Mouse (Mus musculus): ENCODE measurements around the gene Cldn12.
A peak's percentile ranks its signal among the peaks of the same experiment; 100 is the strongest.

Gene Cldn12

DNA sequence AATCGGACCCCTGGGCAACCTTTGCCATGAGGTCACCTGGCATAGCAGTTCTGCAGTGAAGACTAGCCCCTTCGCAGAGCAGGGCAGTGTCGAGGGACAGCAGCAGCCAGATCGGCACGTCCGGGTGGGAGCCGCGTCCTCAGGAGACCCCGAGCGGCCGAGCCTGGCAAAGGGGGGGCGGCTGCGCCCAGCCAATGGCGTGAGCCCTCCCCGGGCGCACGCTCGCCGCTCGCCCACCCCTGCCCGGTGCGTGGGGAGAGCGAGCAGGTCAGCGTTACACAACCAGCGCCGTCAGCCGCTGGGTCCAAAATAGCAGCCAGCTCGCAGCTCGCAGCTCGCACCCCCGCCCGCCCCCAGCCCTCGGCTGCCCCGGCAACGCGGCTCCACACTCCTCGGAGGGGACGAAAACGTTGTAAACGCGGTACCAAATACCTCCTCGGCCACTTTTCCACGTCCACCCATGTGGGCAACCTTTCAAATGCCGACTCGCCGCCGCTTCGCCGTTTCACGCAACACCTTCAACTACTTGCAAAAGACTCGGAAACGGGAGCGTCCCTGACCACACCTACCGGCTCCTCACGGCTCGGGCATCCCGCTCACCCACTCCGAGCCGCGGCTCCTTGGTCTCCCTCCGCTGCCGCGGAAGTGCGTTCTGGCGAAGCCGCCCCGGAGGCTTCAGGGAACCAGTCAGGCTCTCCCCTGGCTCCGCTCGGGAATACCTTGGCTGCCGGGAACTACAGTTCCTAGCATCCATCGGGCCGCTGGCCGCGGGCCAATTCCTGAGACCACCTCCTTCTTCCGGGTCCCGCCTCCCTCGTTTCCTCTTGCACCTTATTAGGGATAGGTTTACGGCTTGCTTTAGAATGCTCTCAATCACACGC lies at the start of gene Cldn12:
Gene Cldn12 (minus strand): TSS at position 763 of the 881 bp plus-strand sequence.
- DNase-seq, result peak; percentile 98

DNA sequence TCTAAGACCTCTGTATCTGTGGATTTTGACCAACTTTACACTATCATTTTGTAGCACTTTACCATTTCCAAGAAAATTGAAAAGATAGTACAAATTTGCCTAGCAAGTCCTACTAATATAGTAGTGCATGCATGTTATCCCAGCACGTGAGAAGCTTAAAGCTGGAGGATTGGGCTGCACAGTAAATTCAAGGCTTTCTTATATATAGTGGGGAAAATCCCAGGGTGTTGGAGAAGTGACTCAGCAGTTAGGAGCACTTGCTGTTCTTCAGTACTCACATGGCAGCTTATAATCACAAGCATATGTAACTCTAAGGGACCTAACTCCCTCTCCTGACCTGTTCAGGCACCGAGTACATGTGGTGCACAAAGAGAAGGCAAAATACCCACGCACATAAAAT lies 47.7 kb upstream of the Cldn12 start:
- no peak for DNase-seq

DNA sequence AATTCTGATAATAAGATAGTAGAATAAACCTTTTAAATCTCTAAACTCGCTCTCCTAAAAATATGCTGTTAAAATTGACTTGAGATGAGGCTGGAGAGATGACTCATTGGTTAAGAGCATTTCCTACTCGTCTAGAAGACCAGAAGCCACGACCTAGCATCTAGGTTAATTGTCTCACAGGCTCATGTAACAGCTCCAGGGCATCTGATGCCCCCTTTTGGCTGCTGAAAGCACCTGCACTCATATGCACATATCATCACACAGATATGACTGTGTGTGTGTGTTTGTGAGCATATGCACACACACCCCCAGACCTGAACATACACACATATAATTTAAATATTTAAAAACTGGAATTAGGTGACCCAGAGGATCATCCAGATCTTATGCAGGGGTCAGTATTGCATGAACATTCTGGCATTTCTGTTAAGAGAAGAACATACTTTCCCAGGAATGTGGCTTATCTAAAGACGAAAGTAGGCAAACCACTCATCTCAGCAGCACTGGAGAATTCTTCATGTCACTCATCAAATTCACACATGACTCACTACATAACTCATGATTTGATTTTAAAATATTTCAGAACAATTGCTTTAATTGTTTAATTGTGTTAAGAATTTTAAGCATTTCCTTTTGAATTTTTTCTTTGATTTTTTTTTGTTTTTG lies 46.4 kb upstream of the Cldn12 start:
- no peak for DNase-seq

DNA sequence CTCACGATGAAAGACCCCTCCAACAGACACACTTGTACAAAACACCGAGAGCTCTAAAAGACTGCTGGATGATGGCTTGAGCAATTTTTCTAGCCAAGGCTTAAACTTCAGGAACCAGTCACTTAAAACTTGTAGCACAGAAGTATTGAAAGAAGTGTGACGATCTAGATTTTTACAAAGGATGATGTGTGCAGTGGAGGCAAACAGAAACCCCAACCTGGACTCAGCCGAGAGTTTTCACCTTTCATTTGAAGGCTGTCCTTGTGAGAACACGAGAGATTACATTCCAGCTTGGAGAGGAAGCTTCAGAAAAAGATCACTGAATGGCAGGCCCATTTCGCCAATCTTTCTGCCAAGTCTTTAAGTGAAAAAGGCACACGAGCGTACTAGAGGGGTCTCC lies 45.0 kb upstream of the Cldn12 start:
- DNase-seq, result no peak

DNA sequence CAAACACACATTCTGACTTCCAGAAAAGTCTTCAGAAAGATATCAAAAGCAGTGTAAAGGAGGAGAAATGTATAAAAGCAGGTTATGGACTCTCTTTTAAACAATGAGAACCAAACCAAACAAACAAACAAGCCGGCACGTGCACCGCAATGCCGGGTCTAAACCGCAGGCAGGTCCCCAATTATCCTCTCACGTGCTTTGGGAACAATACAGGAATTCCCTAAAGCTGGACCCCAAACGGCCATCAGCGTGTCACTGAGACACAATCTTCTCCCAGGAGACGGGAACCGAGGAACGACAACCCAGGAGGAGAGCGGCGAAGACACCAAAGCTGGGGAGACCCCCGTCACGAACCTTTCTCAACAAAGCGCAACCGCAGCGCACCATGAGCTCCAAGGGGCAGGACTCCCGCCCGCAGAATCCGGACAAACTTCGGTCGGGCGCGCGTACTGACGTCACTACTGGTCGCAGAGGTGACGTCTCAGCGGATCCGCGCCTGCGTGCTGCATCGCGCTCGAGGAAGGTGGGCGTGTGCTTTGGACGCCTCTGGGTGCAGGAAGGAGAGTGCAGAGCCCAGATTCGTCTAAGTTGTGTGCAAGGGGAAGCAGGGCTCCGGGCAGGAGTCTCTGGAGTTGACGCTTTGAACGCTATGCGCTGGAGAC lies 44.5 kb upstream of the Cldn12 start, which contains the start of gene Gtpbp10:
Gene Gtpbp10 (minus strand): TSS at position 460 of the 662 bp plus-strand sequence.
- peak; percentile 95 for DNase-seq

DNA sequence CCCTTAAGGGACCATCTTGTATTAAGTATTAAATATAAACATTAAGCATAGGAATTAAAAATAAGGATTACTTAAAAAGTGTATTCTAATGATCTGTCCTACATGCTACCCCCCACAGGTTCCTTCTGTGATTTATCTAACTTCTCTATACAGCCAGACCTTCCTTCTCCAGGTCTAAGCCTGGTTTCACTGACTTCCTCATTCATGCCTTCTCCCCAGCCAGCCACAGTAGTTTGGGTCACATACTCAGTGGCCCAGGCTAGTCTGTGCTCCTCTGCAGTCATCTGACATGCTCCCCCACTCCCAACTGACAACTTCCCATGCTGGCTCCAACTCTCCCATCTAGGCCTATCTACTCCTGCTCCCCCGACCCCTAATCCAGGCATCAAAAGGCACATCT lies 36.4 kb upstream of the Cldn12 start:
- DNase-seq, result no peak

DNA sequence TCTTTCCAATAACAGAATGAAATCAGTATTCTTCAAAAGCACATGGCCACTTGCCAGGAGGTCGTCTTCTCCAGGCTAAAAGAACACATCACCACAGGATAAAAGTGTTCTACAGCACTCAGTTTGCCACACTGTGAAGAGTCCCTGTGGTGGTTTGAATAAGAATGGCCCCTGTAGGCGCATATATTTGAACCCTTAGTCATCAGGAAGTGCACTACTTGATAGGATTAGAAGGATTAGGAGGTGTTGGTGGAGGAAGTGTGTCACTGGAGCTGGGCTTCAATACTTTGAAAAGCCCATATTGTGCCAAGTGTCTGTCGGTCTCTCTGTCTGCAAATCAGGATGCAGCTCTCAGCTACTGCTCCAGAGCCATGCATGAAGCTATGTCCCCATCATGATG lies 25.6 kb upstream of the Cldn12 start:
- no peak for DNase-seq

DNA sequence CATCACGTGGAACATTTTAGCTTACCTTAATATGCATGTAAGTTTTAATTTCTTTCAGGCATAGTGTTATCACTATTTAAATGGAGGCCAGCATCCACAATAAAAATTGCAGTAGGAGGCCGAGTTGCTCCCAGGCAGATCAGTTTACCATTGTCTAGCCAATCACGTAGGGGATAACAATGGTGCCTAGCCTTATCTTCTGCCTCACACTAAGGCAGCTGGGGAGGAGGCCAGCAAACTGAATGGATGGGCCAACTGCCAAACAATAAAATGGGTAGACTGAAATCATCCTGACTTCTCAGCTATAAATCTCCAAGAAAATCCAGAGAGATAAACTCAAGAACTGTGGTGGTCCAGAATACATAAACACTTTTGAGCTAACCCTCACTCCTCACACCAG lies 25.0 kb upstream of the Cldn12 start:
- no peak for DNase-seq

DNA sequence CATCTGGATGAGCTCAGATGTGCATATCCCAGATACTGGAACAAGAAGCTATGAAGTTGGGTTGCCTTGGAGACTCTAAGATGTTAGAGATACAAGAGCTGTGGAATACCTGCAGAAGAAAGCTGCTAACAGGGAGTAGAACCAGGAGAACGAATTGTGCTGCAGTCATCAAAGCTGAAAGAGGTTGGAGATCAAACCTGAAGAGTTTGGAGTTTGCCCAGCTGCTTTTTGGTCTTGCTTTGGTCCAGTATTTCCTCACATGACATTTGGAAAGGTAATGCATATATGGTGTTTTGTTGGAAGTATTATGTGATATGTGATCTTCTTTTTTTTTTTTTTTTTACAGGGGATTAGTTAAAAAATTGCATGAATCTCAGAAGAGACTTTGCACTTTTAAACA lies 21.4 kb upstream of the Cldn12 start:
- DNase-seq, result no peak

DNA sequence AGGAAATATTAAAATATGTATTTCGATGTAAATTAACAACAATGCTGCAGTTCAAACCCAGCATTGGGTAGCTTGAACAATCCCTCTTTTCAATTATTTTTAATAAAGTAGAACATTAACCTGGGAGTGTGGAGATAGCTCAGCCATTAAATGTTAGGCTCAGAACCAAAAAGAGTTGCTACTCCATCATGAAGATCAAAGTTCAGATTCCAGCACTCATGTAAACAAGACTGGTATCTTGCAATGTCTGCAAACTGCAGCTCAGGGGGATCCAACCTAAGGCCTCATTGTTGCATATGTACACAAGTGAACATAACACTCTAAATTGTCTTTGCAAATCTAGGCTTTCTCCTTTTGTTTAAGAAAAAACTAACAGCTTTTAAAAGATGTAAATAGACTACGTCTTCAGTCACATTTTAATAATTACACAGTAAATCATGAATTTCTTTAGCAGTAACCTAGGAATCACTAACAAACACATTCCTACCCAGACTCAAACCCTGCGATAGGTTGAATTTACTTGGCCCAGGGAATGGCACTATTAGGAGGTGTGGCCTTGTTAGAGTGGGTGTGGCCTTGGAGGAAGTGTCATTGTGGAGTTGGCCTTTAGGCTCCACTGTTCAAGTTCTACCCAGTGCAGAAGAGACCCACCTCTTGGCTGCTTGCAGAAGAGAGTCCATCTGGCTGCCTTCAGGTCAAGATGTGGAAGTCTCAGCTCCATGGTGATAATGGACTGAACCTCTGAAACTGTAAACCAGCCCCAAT lies 19.1 kb upstream of the Cldn12 start:
- no peak for DNase-seq

DNA sequence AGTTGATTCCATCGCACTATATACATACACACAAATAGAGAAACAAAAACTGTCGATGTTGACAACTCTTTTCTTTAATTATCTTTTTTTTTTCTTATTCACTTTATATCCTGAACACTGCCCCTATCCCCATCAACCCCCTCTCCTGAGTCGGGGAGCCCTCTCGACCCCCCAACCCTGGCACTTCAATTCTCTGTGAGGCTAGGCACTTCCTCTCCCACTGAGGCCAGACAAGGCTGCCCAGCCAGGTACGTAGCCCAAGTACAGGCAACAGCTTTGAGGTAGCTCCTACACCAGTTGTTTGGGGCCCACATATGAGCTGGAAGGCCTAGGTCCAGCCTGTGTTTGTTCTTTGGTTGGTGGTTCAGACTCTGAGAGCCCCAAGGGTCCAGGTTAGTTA lies 653 bp upstream of the Cldn12 start:
- DNase-seq, result no peak

DNA sequence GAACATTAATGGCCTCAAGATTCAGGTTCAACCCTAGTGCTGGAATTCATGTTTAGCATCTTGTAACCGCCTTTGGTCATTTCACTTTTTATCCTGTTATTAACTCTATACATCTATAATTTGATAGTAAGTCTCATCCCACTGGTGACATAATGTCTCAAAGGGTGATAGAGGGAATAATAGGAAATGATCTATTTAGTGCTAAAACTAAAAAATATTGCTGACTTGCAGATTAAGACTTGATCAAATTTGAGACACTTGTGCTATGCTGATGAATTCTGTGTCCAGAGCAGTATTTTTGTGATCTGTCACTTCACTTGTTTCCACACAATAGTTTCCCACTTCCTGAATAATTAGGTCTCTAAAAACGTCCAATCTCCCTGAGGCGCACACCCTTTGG lies 3.4 kb downstream of the Cldn12 start:
- no peak for DNase-seq

DNA sequence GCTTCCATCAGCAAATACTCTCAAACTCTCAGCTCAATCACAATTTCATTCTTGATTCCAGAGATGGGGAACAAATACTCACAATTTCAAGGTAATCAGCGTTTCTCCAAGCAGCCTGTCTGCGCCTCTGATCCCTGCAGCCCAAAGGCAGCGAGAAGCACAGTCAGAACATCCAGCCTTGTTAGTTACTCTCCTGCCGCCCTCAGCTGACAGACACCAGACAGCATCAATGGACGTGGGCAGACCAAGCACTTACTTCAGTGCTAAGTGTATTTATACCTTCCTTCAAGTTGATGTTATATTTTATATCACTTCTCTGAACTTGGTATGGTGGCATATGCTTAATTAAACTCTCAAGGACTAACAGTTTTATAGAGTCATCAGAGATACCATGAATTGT lies 3.8 kb downstream of the Cldn12 start:
- DNase-seq, result no peak

DNA sequence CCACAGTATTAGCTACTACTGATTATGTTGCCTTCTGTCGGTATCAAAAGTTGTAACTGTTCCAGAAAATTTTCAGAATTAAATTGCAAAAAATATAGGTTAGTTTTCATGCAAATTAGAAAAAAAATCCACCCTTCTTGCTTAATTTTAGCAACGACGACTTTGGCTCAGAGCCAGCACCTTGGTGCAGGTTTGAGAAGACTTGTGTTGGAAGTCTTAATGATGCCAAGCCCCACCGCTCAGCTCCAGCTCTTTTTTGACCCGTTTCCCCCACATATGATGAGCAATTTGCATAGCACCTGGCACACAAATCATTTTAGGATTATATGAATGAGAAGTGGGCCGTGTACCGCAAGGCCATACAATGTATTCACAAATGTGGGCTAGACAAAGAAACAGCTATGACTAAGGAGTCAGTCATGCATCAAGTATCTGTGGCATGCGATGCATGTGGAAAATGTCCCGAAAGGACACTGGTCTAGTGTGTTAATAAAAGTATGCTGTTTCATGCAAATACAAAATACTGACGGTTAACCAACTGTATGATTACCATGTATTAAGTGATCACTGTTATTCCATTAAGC lies 4.4 kb downstream of the Cldn12 start:
- DNase-seq, result no peak

DNA sequence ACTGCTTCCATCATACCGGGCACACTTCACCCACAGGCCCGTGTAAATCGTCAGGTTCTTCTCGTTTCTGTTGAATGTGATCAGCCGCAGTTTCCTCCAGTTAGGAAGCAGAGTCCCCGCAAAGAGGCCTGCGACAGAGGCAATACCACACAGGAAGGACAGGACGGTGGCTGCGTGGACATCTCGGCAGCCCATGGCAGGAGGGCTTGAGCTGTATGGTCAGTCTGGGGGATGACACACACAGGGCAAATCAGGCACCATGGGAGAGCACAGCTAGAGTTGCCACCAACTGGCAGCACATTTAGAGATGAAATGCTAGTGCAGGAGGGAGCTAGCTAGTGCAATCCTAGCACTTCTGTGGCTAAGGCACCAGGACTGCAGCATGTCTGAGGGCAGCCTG lies 6.5 kb downstream of the Cldn12 start:
- DNase-seq, result no peak

DNA sequence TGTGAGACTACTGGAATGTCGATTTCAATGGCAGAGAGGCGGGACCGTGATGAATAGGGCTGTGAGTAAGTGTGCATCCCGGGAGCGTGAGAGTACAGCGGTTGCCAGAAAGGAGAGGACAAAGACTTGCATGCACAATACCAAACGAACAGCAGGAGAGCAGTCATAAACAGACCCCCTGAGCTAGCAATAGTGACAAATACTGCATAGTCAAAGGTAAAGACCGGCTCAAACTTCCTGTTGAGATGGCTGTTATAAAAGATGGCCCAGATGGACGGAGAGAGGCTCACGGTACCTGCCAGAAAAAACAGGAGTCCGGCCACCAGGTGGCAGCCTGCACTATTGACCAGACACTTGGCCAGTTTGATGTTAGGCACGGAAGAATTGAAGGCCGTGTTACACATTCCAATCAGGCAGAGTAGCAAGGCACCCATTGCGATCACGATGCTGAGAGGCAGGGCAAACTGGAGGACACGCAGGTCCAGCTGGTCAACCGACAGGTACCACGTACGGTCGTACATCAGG lies 7.0 kb downstream of the Cldn12 start:
- DNase-seq, result peak; percentile 68

DNA sequence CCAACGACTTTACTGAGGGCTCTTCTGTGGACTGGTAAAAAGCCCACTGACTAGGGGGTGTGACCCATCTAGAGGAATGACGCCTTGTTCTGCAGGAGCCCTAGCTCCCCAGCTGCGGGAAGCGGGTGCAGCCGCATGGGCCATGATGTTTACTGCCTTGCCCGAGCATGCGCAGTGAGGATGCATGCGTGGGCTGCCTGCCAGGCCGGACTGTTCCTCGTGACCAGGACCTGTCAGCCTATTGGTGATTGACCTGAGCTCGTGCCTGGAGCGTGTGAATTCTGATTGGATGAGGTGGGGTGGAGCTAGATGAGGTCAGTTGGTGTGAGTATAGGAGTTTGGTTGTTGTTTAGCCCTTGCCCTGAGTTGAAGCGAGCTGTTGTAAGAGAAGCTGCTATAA lies 10.3 kb downstream of the Cldn12 start:
- no peak for DNase-seq

DNA sequence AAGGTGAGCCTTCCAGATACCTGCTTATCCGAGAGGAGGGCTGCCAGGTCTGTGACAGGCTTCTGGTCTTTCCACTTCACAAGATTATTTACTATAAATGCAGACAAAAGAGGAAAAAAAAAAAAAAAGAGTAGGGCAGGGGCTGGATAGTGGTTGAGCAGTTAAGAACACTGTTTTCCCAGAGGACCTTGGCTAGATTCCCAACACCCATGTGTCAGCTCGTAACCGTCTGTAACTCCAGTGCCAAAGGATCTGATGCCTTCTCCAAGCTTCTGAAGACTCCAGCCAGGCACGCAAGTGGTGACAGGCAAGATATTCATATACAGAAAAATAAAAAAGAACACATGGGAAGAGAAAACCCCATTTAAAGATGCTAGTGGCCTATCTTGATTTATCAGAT lies 11.4 kb downstream of the Cldn12 start:
- DNase-seq, result no peak

DNA sequence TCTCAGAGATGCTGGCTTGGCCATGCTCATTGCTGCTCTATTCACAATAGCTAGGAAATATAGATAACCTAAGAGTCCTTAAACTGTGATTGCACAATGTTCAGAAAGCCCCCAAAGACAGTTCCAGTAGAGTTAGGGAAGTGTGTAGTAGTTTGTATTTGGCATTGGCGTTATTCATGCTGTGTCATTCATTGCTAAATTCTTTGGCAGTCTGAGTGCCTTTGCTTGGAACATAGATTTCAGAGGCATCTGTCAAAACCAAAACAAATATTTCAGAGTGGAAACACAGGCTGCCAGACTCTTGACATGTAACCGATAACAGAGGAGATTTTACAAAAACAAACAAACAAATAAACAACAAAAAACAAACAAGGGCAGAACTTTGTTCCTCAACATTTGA lies 13.2 kb downstream of the Cldn12 start:
- DNase-seq, result no peak

DNA sequence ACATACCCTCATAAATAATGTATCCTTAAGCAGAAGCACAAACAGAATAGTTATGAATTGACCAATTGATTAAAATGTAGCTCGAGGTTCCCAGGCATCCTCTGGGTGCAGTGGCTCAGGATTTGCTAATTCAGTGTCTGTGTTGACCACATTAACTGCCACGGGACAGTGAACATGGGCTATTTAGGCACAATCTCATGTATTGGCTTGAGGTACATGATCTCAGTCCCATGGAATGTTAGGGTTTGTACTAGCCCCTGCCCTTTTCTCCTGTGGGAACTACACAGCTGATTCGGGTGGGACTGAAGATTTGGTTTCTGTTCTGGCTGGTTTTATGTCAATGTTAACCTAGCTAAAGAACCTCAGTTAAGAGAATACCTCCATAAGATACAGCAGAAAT lies 18.4 kb downstream of the Cldn12 start:
- DNase-seq, result no peak

DNA sequence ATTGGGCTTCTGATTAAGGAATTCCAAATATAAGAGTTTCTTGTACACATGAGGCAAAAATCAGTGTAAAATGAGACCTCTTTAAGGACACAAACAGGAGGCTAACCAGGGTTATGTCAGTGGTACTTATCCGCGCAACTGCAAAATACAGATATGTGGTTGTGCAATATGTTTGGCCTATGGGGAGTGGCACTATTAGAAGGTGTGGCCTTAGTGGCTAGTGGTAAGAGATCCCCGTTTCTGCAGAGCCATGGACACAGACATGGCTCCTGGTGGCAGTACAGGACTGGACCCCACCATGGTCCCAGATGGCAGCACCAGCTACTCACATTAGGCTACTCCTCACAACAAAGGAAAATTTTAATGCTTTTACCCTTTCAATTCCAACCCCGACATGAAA lies 19.7 kb downstream of the Cldn12 start:
- no peak for DNase-seq

DNA sequence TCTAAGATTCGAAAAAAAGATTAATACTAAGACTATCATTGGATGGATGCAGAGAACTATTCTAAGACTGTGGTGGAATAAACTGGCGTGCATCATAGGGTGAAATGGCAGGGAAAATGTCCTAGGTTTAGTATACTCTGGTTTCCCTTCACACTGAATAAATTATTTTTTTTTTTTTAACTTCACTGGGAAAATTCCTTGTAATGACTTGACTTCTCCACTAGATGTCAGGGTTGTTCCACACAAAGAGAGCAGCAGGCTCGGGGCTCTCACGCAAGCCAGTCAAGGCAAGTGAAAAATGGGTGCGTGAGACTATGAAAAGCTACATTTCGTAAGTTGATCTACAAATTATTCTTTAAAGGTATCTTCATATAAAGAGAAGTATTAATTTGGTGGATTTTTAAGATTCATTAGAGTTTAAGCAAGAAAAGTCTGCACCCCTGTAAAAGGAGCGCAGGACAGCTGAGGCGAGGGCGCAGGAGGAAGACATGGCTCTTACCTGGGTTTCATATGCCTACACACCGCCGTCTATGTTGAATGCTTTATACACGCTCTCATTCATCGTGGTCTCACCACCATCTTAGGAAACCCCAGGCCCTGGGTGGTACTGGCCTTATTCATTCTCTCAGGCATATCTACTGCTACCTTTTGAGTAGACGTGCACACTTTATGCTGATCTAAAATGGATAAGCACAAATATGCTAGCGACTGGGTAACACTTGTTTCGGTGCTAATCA lies 20.3 kb downstream of the Cldn12 start:
- peak; percentile 54 for DNase-seq

Data from lung, postnatal 10 days (tissue).